Mouse (Mus musculus) left cerebral cortex, adult 8-10 months (tissue): ENCODE measurements around the gene Teddm1a. TPM values are rescaled to one million over a fixed set of nuclear protein-coding genes. Genes with fewer than 3 reads are reported as not detected.
"Not testable (repeated sequence)": the region's sequence is repeated elsewhere in the genome, so short reads cannot be mapped to it uniquely, and the experiment has no call there.

Experiments
- DNase-seq, 2 experiments: peaks; one replicate each; pipeline ENCODE4 v3.0.0; 2022; ENCODE audit warnings: low spot score in 2 of 2
- total RNA-seq, 4 experiments: library from RNA; stranded (reverse); gene quantifications; 2 replicates each; pipeline ENCODE4 v1.2.4; 2022

Teddm1a gene
- not detected for total RNA-seq

- no peak for DNase-seq
Measured at GRCm38 (mm10) chr1:153891442-153891841, at the start of gene Teddm1a. TSS of gene Teddm1a (plus strand) at chr1:153891742.

- DNase-seq: peak in 1 of 2 experiments; percentile 9
Measured at GRCm38 (mm10) chr1:153842121-153842740, 49.3 kb upstream of the Teddm1a start.

- no peak for DNase-seq
Measured at GRCm38 (mm10) chr1:153844042-153844441, 47.5 kb upstream of the Teddm1a start, which contains the start of gene Rgsl1. TSS of gene Rgsl1 (minus strand) at chr1:153844142.

- DNase-seq: no peak
Measured at GRCm38 (mm10) chr1:153846420-153846819, 45.1 kb upstream of the Teddm1a start.

- no peak for DNase-seq
Measured at GRCm38 (mm10) chr1:153846867-153847266, 44.7 kb upstream of the Teddm1a start.

- not testable (repeated sequence) for DNase-seq
Measured at GRCm38 (mm10) chr1:153852696-153853095, 38.8 kb upstream of the Teddm1a start.

- no peak for DNase-seq
Measured at GRCm38 (mm10) chr1:153855946-153856345, 35.6 kb upstream of the Teddm1a start.

GRCm38 (mm10) chr1:153874045-153874444, 17.5 kb upstream of the Teddm1a start, which contains the start of gene Teddm1b:
TSS of gene Teddm1b (plus strand) at chr1:153874345.
- no peak for DNase-seq

GRCm38 (mm10) chr1:153880391-153880790, 11.2 kb upstream of the Teddm1a start:
- not testable (repeated sequence) for DNase-seq

- DNase-seq: no peak
Measured at GRCm38 (mm10) chr1:153886024-153886633, 5.4 kb upstream of the Teddm1a start.

GRCm38 (mm10) chr1:153890121-153890520, 1.4 kb upstream of the Teddm1a start:
- no peak for DNase-seq

- no peak for DNase-seq
Measured at GRCm38 (mm10) chr1:153893746-153894145, 2.2 kb downstream of the Teddm1a start.

- DNase-seq: no peak
Measured at GRCm38 (mm10) chr1:153894201-153894893, 2.8 kb downstream of the Teddm1a start.

- peak in 1 of 2 experiments; percentile 48 for DNase-seq
Measured at GRCm38 (mm10) chr1:153894979-153895378, 3.4 kb downstream of the Teddm1a start.

- DNase-seq: no peak
Measured at GRCm38 (mm10) chr1:153897196-153897595, 5.7 kb downstream of the Teddm1a start.

- no peak for DNase-seq
Measured at GRCm38 (mm10) chr1:153898989-153899730, 7.6 kb downstream of the Teddm1a start.

- peak; percentile 93 to 96 for DNase-seq
Measured at GRCm38 (mm10) chr1:153899731-153900380, 8.3 kb downstream of the Teddm1a start, which contains the start of the genes Glul and Teddm2. TSS of gene Glul (plus strand) at chr1:153899944. TSS of gene Teddm2 (minus strand) at chr1:153900228.

GRCm38 (mm10) chr1:153900381-153900780, 8.8 kb downstream of the Teddm1a start:
- DNase-seq: no peak

- DNase-seq: no peak
Measured at GRCm38 (mm10) chr1:153900860-153901730, 9.6 kb downstream of the Teddm1a start.

- no peak for DNase-seq
Measured at GRCm38 (mm10) chr1:153903006-153903405, 11.5 kb downstream of the Teddm1a start.
